Comparison of ENCODE assay signal across 27 mouse cellular contexts in genomic region chr3:79370385-79370929, GRCm38 (mm10). TPM values are rescaled to one million over a fixed set of nuclear protein-coding genes. Genes with fewer than 3 reads are reported as not detected.
DNase-seq lines count a peak whose midpoint lies in the region; ATAC-seq and TF ChIP-seq lines count a peak whose summit lies in the region.
"Had no signal": no experiment of that assay in that cellular context is flagged by ENCODE, and none has a peak within 500 bp of the region (broad histone marks: within the 10 kb centered on the region; RNA-seq: fewer than 3 reads in every experiment).

No protein-coding gene starts in this region.

- ATAC-seq in lung, embryonic 16.5 days (ENCODE audit: low read depth): peak; percentile 44
- no peak for ATAC-seq in hindbrain, postnatal 0 days
- ATAC-seq: activated CD4-positive, CD25-positive, alpha-beta regulatory T cell, adult 4 months; forebrain, embryonic 14.5 days; Patski had no signal

- H3K4me3 ChIP-seq in lung, embryonic 16.5 days (ENCODE audit: low read length): no peak overlapping the region
- H3K4me3 ChIP-seq in hindbrain, postnatal 0 days (ENCODE audit: low read length): no peak overlapping the region
- H3K4me3 ChIP-seq: embryonic facial prominence, embryonic 15.5 days; erythroblast, embryonic 14.5 days; forebrain, embryonic 10.5 days; gastrocnemius, adult 2 months; heart, embryonic 13.5 days; hindbrain, embryonic 12.5 days had no signal

- no peaks in the 10 kb centered on the region for H3K9me3 ChIP-seq in lung, embryonic 16.5 days (ENCODE audit: control insufficient read depth, low read length)
- no peaks in the 10 kb centered on the region for H3K9me3 ChIP-seq in hindbrain, postnatal 0 days (ENCODE audit: low read length)
- H3K9me3 ChIP-seq: embryonic facial prominence, embryonic 15.5 days; forebrain, embryonic 10.5 days; heart, embryonic 13.5 days; hindbrain, embryonic 12.5 days had no signal

- peaks cover 6% of the 10 kb centered on the region for H3K4me1 ChIP-seq in lung, embryonic 16.5 days (replicated peaks; ENCODE audit: control insufficient read depth, insufficient read depth, low read length)
- H3K4me1 ChIP-seq in hindbrain, postnatal 0 days (ENCODE audit: insufficient read depth, low read length): no peaks in the 10 kb centered on the region
- H3K4me1 ChIP-seq: embryonic facial prominence, embryonic 15.5 days; hindbrain, embryonic 12.5 days had no signal

- no peaks in the 10 kb centered on the region for H3K36me3 ChIP-seq in lung, embryonic 16.5 days (ENCODE audit: control insufficient read depth, insufficient read depth, low read length)
- H3K36me3 ChIP-seq in hindbrain, postnatal 0 days (ENCODE audit: insufficient read depth, low read length): no peaks in the 10 kb centered on the region
- H3K36me3 ChIP-seq: embryonic facial prominence, embryonic 15.5 days; forebrain, embryonic 10.5 days; heart, embryonic 13.5 days; hindbrain, embryonic 12.5 days had no signal

- H3K27ac ChIP-seq in lung, embryonic 16.5 days (ENCODE audit: low read length): no peak overlapping the region
- H3K27ac ChIP-seq in hindbrain, postnatal 0 days: no peak overlapping the region
- H3K27ac ChIP-seq: embryonic facial prominence, embryonic 15.5 days; forebrain, embryonic 10.5 days; gastrocnemius, adult 2 months; heart, embryonic 13.5 days; hindbrain, embryonic 12.5 days had no signal

- DNase-seq in brain, embryonic 14.5 days (ENCODE audit: low read depth): peak; percentile 21
- DNase-seq in lung, adult 18-20 months: peak; percentile 26 to 59
- peak; percentile 56 for DNase-seq in lung, postnatal 25 days (ENCODE audit: low spot score)
- no peak for DNase-seq in testis, postnatal 14 days (ENCODE audit: low spot score)
- DNase-seq in cerebellum, postnatal 4 days (ENCODE audit: low spot score in 2 of 2): no peak
- DNase-seq in hindbrain, postnatal 0 days (ENCODE audit: low spot score): no peak
- DNase-seq: adrenal gland, postnatal 14 days; cerebellum, adult 18-20 months; cerebellum, adult 9-11 months; cerebellum, postnatal 36 days; embryo, embryonic 11 days; gastrocnemius, adult 2 months; gastrocnemius, postnatal 36 days; heart, postnatal 4 days had no signal

- 37% methylated on average over 4 of the region's 4 CpGs for WGBS in lung, embryonic 16.5 days
- WGBS in hindbrain, postnatal 0 days: 58% methylated on average over 4 of the region's 4 CpGs

- TF ChIP-seq CTCF in brain, embryonic 14.5 days (IDR thresholded peaks at IDR 0.05; ENCODE audit: borderline replicate concordance, extremely low read depth, insufficient read depth, insufficient read length): no peak
- TF ChIP-seq CTCF in hindbrain, postnatal 0 days (IDR thresholded peaks at IDR 0.05; ENCODE audit: low read depth): no peak

- no peaks in the 10 kb centered on the region for H3K27me3 ChIP-seq in lung, embryonic 16.5 days (ENCODE audit: control insufficient read depth, insufficient read depth, low read depth, low read length)
- no peaks in the 10 kb centered on the region for H3K27me3 ChIP-seq in hindbrain, postnatal 0 days (ENCODE audit: insufficient read depth, low read length)
- H3K27me3 ChIP-seq: CH12.LX; embryonic facial prominence, embryonic 15.5 days; heart, embryonic 13.5 days; hindbrain, embryonic 12.5 days had no signal

- no peak for TF ChIP-seq POLR2A in brain, embryonic 14.5 days (IDR thresholded peaks at IDR 0.05; ENCODE audit: borderline replicate concordance, extremely low read depth, insufficient read depth, insufficient read length, poor library complexity, severe bottlenecking)

- H3K9ac ChIP-seq in lung, embryonic 16.5 days (ENCODE audit: low read length): no peak overlapping the region
- H3K9ac ChIP-seq in hindbrain, postnatal 0 days (replicated peaks; ENCODE audit: low read length): no peak overlapping the region
- H3K9ac ChIP-seq: embryonic facial prominence, embryonic 15.5 days; heart, embryonic 13.5 days; hindbrain, embryonic 12.5 days had no signal

- H3K4me2 ChIP-seq in lung, embryonic 16.5 days (ENCODE audit: low read depth, low read length): no peak overlapping the region
- H3K4me2 ChIP-seq in hindbrain, postnatal 0 days (ENCODE audit: low read depth, low read length): no peak overlapping the region
- H3K4me2 ChIP-seq: embryonic facial prominence, embryonic 15.5 days; heart, embryonic 13.5 days; hindbrain, embryonic 12.5 days had no signal

RNA-seq across cellular contexts. Expression of gene Gm17359, which starts 34.0 kb away (rescaled TPM):
- 0.04 TPM in 1 of 2 replicates, not detected in the other for polyA plus RNA-seq in brain, embryonic 14.5 days (2012; rRNA removed)
- polyA plus RNA-seq in lung, embryonic 16.5 days (2015; fragmentation: Nextera tagmentation; extraction: Ambion mirVana): not detected in 2 replicates
- total RNA-seq in hindbrain, postnatal 0 days (2014; rRNA removed): not detected in 2 replicates
- polyA plus RNA-seq in hindbrain, postnatal 0 days (2015; fragmentation: Nextera tagmentation; extraction: Ambion mirVana): 0.13 TPM in 1 of 2 replicates, not detected in the other
- total RNA-seq: adrenal gland, adult 18-20 months; adrenal gland, postnatal 14 days; CH12.LX; gastrocnemius, adult 2 months; gastrocnemius, postnatal 36 days; heart, postnatal 4 days had no signal
- polyA plus RNA-seq: activated CD4-positive, CD25-positive, alpha-beta regulatory T cell, adult 4 months; embryonic facial prominence, embryonic 11.5 days; embryonic facial prominence, embryonic 15.5 days; erythroblast, embryonic 14.5 days; forebrain, embryonic 10.5 days; heart, embryonic 13.5 days; heart, postnatal 0 days; Patski had no signal

Comparison
In these comparisons a context has a peak if more than half of its experiments do, and no peak if none do; other contexts are left out.
1. DNase-seq: peak in brain, embryonic 14.5 days (single experiment), lung, adult 18-20 months (2 of 2) and lung, postnatal 25 days (single experiment); none in testis, postnatal 14 days (single experiment), cerebellum, postnatal 4 days (0 of 2) and hindbrain, postnatal 0 days (single experiment).